Mouse (Mus musculus) G1E (cell line): ENCODE results near the gene Hpd.

ENCODE experiments used
- CTCF ChIP-seq: IDR thresholded peaks from 2 replicates; pipeline ENCODE4 v1.5.1; 2012; ENCODE audit warnings: low read depth, low read length, inconsistent platforms, mixed read lengths
- GATA1 ChIP-seq: IDR thresholded peaks from 2 replicates; pipeline ENCODE4 v1.6.1; 2012; ENCODE audit warnings: borderline replicate concordance, low read length, inconsistent platforms, mixed read lengths
- POLR2AphosphoS5 ChIP-seq: IDR thresholded peaks from 2 replicates; pipeline ENCODE4 v1.6.1; 2012; ENCODE audit warnings: low read depth, low read length, inconsistent platforms; ENCODE audit not compliant: insufficient replicate concordance

- TF ChIP-seq CTCF (no peak), GATA1 (no peak), POLR2AphosphoS5 (no peak)
These were observed 14.2 kb upstream of the Hpd start for GRCm38 (mm10) chr5:123196746-123197145.
